Mouse (Mus musculus) adrenal gland, postnatal 25 days (tissue): ENCODE results near the gene Mrvi1. TPM values are rescaled to one million over a fixed set of nuclear protein-coding genes. Genes with fewer than 3 reads are reported as not detected.

ENCODE experiments used
- DNase-seq: peaks from one replicate; pipeline ENCODE4 v3.0.0; 2021; ENCODE audit warnings: mixed read lengths
- long read RNA-seq: library from polyadenylated mRNA; stranded (forward); transcript quantifications from one replicate; pipeline ENCODE4 v2.0.0, GENCODE M21; 2021
- total RNA-seq: library from RNA; stranded (reverse); gene quantifications from 2 replicates; pipeline ENCODE4 v1.2.3, GENCODE M21; 2021

Gene Mrvi1
- total RNA-seq, result 6.0 and 9.1 TPM in 2 replicates
- long read RNA-seq, full-length matches to known transcripts, result 1 of 3 reads
- long read RNA-seq, partial matches to known transcripts, result 0 of 3 reads
- long read RNA-seq, other reads (novel, unspliced or antisense), result 2 of 3 reads

- peak; percentile 62 for DNase-seq
These were observed at the start of gene Mrvi1 for GRCm38 (mm10) chr7:110982053-110982705. Gene Mrvi1 (minus strand): TSS chr7:110982461.

- DNase-seq, result no peak
These were observed 46.8 kb upstream of the Mrvi1 start for GRCm38 (mm10) chr7:111029046-111029553.

- peak; percentile 93 for DNase-seq
These were observed 46.2 kb upstream of the Mrvi1 start, which contains the start of gene Ctr9 for GRCm38 (mm10) chr7:111028281-111029045. Gene Ctr9 (plus strand): TSS chr7:111028951.

GRCm38 (mm10) chr7:111024912-111025311 is 42.7 kb upstream of the Mrvi1 start:
- no peak for DNase-seq

GRCm38 (mm10) chr7:111024068-111024594 is 41.9 kb upstream of the Mrvi1 start:
- no peak for DNase-seq

- no peak for DNase-seq
These were observed 38.6 kb upstream of the Mrvi1 start for GRCm38 (mm10) chr7:111020814-111021213.

- no peak for DNase-seq
These were observed 34.7 kb upstream of the Mrvi1 start for GRCm38 (mm10) chr7:111016921-111017320.

- no peak for DNase-seq
These were observed 33.5 kb upstream of the Mrvi1 start for GRCm38 (mm10) chr7:111015731-111016130.

- peak; percentile 91 for DNase-seq
These were observed 32.6 kb upstream of the Mrvi1 start for GRCm38 (mm10) chr7:111014893-111015292.

- no peak for DNase-seq
These were observed 31.9 kb upstream of the Mrvi1 start for GRCm38 (mm10) chr7:111014039-111014605.

GRCm38 (mm10) chr7:111004136-111004840 is 22.0 kb upstream of the Mrvi1 start:
- DNase-seq, result no peak

GRCm38 (mm10) chr7:110998887-110999827 is 16.9 kb upstream of the Mrvi1 start:
- DNase-seq, result no peak

- DNase-seq, result no peak
These were observed 8.9 kb upstream of the Mrvi1 start for GRCm38 (mm10) chr7:110991221-110991494.

GRCm38 (mm10) chr7:110990356-110991220 is 8.3 kb upstream of the Mrvi1 start:
- DNase-seq, result no peak

- DNase-seq, result no peak
These were observed 7.1 kb upstream of the Mrvi1 start for GRCm38 (mm10) chr7:110989286-110989879.

- DNase-seq, result no peak
These were observed 5.8 kb upstream of the Mrvi1 start for GRCm38 (mm10) chr7:110988081-110988480.

GRCm38 (mm10) chr7:110985581-110986265 is 3.5 kb upstream of the Mrvi1 start:
- DNase-seq, result peak; percentile 16

GRCm38 (mm10) chr7:110983621-110984020 is 1.4 kb upstream of the Mrvi1 start:
- DNase-seq, result no peak

- peak; percentile 59 for DNase-seq
These were observed 503 bp upstream of the Mrvi1 start for GRCm38 (mm10) chr7:110982764-110983163.
